Mouse (Mus musculus) regulatory T cell (primary cell): ENCODE measurements around the gene Slc39a11.

Experiments used
- in situ Hi-C: fragments of 300-600 bp; cut with MboI, MseI; formaldehyde crosslinking; loops from one replicate; pipeline ENCODE4 v1.15.1; 2025; ENCODE audit warnings: high pct_unique_total_duplicates

Gene Slc39a11

DNA sequence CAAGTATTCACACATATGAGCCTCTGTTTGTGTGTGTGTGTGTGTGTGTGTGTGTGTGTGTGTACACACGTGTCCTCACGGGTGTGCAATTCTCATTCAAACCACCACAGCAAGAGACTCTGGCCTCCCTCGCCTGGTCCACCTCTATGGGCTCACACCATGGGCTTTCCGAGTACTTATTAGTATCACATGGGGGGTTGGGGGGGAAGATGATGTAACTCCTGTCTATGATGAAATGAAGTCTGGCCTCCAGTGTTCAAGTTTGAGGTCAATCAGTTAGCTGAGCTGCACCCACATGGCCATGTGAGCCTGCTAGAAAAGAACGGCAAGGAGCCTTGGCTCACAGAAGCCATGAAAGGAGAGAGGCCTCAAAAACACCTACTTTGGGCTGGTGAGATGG is 16.5 kb downstream of the Slc39a11 start:
- in situ Hi-C loops: no loop called here

DNA sequence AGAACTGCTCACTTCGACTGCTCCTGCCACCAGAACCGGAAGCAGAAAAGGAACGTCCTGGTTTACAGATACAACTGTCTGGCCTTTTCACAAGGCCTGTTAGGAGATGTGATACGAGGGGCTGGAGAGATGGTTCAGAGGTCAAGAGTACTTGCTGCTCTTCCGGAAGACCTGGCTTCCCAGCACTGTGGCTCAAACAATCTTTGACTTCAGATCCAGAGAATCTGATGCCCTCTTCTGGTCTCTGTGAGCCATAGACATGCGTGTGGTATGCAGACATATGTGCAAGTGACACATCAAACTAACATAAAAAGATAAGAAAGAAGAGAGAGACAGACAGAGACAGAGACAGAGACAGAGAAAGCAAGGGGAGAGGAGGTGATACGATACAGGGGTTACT is 17.6 kb downstream of the Slc39a11 start:
- in situ Hi-C loops: no loop called here

DNA sequence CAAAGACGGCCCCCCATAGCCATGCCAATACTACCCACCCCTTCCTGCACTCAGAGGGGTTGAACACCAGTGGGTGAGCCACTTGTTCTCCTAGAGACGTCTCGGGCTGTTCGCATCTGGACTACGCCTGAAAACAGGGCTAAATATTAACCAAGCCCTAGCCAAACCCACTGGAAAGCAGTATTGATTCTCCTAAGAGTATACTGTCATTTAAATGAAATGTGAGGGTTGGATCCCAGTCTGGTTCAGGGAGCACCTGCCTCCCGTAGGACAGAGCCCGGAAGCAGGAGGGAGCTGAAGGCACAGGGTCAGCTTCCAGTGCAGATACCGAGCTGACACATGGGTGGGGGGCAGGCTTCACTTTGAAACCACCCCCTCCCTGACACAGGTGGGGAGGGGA is 18.0 kb downstream of the Slc39a11 start:
- in situ Hi-C loops: no loop called here

- in situ Hi-C loops: no loop called here
Measured at GRCm38 (mm10) chr11:113631302-113631701, 18.6 kb downstream of the Slc39a11 start.

DNA sequence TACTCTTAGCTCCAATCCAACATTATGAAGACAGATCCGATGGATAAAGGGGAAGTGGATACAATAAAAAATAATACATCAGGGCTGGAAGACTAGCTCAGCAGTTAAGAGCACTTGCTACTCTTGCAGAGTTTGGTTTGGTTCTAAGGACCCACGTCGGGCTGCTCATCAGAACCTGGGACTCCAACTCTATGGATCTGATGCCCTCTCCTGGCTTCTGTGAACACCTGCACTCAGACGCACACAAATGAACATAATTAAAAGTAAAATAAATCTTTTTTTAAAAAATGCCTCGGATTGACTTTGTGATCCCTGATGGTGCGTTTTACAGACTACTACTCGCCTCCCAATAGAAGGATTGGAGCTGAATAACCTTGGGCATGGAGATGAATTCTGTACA is 19.2 kb downstream of the Slc39a11 start:
- in situ Hi-C loops: no loop called here

DNA sequence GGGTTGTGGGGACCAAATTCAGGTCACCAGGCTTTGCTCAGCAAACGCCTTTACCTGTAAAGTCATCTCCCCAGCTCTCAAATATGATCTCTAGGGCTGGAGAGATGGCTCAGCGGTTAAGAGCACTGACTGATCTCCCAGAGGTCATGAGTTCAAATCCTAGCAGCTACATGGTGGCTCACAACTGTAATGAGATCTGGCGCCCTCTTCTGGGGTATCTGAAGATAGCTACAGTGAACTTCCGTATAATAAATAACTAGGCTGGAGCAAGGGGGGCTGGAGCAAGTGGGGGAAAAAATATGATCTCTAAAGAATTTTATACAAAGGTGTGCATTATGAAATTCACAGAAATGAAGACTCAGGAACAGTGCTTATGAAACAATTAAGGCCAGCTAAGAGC is 22.1 kb downstream of the Slc39a11 start:
- in situ Hi-C loops: loop anchor here (5.0 kb wide), 1 partner anchor 330 kb away; no protein-coding TSS in a partner anchor

DNA sequence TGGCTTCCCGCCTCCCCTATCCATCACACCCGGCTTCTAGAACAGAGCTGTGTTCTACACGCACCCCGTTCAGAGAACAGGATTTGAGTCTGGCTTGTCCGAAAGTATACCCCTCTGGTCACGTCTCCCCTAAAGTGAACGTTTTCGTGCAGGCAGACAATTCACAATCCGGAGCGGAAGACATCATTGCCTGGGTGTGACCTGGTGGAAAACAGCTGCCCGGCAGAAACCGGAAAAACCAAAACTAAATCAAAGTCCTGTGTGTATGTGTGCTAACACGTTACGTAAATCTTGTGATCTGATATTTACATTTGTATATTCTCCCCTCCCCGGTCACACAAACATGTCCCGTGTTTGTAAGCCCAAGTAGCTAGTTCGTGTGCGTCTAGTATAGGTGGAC is 24.4 kb downstream of the Slc39a11 start:
- in situ Hi-C loops: loop anchor here (5.0 kb wide), 1 partner anchor 328 kb away; no protein-coding TSS in a partner anchor

GRCm38 (mm10) chr11:113622028-113622427 is 27.9 kb downstream of the Slc39a11 start:
- in situ Hi-C loops: no loop called here

DNA sequence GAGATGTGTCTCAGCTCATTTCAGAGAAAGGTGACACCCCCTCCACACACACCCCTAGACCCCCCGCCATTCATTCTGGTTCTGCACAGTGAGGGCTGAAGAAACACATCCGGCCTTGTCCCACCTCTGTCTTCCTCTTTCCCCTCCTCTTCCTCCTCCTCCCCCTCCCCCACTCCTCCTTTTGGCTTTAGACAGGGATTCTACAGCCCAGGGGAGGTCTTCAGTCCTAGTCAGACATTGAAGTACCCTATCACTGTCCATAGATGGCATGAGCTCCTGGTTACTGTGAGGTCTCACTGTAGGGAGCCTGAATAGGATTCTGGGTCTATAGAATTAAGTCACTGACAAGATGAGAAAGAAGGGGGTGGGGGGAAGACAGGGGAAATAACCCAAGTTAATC is 28.9 kb downstream of the Slc39a11 start:
- in situ Hi-C loops: no loop called here

- in situ Hi-C loops: loop anchor here (5.0 kb wide), 2 partner anchors 112 to 432 kb away; no protein-coding TSS in a partner anchor
Measured at GRCm38 (mm10) chr11:113619420-113620080, 30.3 kb downstream of the Slc39a11 start.

DNA sequence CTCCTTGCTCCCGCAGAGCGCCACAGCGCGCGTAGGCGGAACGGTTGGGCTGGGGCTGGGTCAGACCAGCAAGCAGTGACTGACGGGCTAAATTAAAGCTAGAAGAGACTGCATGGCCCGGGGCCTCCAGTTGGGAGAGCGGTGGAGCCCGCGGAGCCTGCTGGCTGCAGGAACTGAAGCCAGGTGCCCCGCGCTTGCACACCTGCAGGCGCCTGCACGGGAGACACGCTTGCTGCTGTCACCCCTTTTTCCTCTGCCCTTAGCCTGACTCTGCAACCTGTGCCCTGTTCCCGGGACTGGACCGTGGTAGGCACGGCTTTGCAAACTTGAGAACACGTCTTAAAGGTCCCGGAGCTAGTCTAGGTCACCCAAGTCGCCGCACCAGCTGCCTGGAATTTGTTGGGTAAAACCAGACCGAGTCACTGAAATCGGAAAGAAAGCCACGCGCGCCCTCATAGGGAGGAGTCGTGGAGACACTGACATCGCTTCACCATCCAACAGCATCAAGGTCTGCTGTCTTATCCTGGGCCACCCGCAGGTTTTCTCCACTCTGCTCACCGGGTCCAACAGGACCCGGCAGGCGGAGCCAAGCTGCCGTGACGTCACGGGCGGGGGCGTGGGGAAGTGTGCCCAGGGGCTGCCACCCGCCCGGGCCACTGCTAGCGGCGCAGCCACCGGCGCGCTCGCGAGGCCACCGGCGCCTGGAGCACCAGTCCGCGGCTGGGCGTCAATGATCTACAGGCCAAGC is 31.0 kb downstream of the Slc39a11 start, which contains the start of gene Sstr2:
Gene Sstr2 (plus strand): TSS at position 671 of the 748 bp plus-strand sequence.
- in situ Hi-C loops: loop anchor here (5.0 kb wide), 2 partner anchors 112 to 432 kb away; no protein-coding TSS in a partner anchor

GRCm38 (mm10) chr11:113618303-113618671 is 31.6 kb downstream of the Slc39a11 start:
- in situ Hi-C loops: loop anchor here (5.0 kb wide), 2 partner anchors 111 to 431 kb away; no protein-coding TSS in a partner anchor

- in situ Hi-C loops: loop anchor here (5.0 kb wide), 2 partner anchors 110 to 430 kb away; no protein-coding TSS in a partner anchor
Measured at GRCm38 (mm10) chr11:113617132-113617911, 32.6 kb downstream of the Slc39a11 start.

- in situ Hi-C loops: no loop called here
Measured at GRCm38 (mm10) chr11:113614476-113614875, 35.4 kb downstream of the Slc39a11 start.

GRCm38 (mm10) chr11:113611664-113612611 is 37.9 kb downstream of the Slc39a11 start:
- in situ Hi-C loops: no loop called here

GRCm38 (mm10) chr11:113611112-113611646 is 38.7 kb downstream of the Slc39a11 start:
- in situ Hi-C loops: no loop called here

DNA sequence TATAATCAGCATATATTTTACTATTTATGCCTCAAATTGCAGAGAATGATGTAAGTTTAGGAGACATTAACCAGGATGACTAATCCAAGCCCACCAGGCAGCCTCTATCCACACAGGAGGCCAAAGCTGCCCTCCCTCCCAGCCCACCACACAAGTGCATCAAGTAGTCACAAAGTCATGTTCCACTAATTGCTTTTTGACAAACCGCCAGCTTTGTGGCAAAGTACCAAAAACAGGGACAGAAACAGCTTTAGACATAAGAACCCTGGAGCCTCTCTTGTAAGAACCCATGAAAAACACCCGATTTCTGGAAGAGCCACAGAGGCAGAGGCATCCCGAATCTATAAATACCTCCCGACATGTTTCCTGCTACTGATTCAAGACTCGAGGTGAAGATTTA is 39.6 kb downstream of the Slc39a11 start:
- in situ Hi-C loops: no loop called here

DNA sequence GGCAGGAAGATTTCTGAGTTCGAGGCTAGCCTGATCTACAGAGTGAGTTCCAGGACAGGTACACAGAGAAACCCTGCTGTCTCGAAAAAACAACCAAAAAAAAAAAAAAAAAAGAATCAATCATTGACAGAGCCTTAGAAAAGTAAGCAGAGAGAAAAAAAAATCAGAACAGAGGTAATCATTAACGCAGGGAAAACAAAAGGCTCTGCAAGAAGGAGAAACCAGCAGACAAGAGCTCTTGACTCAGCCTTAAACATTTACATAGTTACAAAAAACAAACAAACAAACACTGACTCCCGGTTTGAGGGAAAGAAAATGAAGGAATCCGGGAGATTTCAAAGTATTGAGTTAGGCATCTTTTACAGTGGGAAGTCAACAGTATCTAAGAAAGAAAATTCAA is 40.3 kb downstream of the Slc39a11 start:
- in situ Hi-C loops: no loop called here

- in situ Hi-C loops: no loop called here
Measured at GRCm38 (mm10) chr11:113607556-113607955, 42.3 kb downstream of the Slc39a11 start.

DNA sequence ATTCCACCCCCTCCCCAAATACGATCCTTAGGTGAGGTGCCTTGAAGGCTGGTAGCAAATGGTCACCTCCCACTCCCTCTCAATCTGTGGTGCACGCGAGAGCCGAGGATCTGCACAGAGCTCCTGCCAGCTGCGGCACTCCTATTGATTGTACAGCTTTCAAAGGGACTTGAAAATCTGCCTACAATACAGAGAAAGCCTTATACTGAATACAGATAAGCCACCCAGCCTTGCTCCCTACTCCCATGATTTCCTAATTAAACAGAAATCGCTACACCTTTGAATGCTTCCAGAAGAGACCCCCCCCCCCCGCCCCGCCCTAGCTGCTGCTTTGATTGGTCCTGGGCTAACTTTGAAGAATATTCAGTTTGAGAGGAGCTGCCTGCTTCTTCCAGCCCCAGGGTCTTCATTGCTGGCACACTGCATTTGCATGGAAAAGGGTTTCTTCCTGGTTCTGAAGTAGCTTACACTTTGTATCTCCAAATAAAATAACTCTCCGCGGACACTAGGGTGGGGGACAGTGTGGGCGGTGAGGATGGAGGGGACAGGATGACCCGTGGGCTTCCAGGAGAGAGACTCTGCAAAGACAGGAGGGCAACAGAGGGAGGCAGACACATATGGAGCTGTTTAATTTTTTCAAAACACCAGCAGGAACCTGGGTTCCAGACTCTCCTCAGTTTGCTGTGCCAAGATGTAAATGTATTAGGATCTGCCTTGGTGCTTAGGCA is 48.1 kb downstream of the Slc39a11 start:
- in situ Hi-C loops: no loop called here
